ENCODE assay signal across 20 mouse cellular contexts in the genomic region with DNA sequence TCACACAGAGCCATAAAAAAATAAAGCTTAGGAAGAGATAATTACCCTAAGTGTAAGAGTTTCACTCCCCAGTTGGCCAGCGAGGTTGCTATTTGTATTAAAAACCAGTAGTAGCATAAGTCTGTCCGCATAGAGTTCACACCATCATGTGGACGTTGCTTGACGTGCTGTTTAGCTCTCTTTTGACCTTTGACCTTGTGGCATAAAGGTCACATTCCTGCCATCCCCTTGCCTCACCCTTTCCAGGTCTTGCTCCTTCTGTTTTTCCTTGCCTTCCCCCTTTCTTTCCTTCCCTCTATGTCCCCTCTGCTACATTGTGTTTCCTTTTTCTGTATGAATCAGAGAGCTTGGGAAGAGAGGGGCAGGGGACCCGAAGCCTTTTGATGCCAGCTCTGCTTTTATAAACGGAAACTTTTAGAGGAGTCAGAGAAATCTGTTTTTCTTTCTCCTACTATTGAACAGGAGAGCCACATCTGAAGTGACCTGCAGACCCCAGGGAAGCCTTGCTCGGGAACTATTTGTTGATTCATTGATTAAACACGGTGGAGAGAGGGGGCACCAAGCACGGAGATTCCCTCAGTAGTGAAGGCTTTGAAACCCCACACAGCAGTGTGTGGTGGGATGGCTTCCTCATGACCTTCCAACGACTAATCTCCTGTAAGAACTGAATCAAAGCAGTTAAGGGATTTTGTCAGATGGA. TPM values are rescaled to one million over a fixed set of nuclear protein-coding genes. Genes with fewer than 3 reads are reported as not detected.
DNase-seq lines count a peak whose midpoint lies in the region; ATAC-seq lines count a peak whose summit lies in the region.
"Had no signal": no experiment of that assay in that cellular context is flagged by ENCODE, and none has a peak within 500 bp of the region (broad histone marks: within the 10 kb centered on the region; RNA-seq: fewer than 3 reads in every experiment).

No protein-coding gene starts in this region.

- DNase-seq in heart, adult 11 months: peak; percentile 59
- no peak for DNase-seq in heart, postnatal 10 days
- peak; percentile 81 for DNase-seq in midbrain, embryonic 11.5 days (ENCODE audit: low spot score, missing footprints)
- DNase-seq in embryo, embryonic 9.5 days (ENCODE audit: extremely low spot score): peak; percentile 66
- DNase-seq in lung, postnatal 4 days: no peak
- no peak for DNase-seq in ovary, adult 18-20 months (ENCODE audit: low spot score)
- DNase-seq: adrenal gland, postnatal 10 days; B cell, adult 2 months; cerebellum, adult 18-20 months; cerebellum, adult 9-11 months; cerebellum, postnatal 36 days; forebrain, postnatal 0 days; gastrocnemius, adult 2 months had no signal

- H3K36me3 ChIP-seq in midbrain, embryonic 11.5 days (ENCODE audit: control insufficient read depth, insufficient read depth, low read length): no peaks in the 10 kb centered on the region
- no peaks in the 10 kb centered on the region for H3K36me3 ChIP-seq in midbrain, embryonic 15.5 days (replicated peaks)
- H3K36me3 ChIP-seq: G1E; heart, embryonic 13.5 days; hindbrain, embryonic 13.5 days had no signal

- H3K9me3 ChIP-seq in midbrain, embryonic 11.5 days (ENCODE audit: control insufficient read depth, low read length): no peaks in the 10 kb centered on the region
- H3K9me3 ChIP-seq in midbrain, embryonic 15.5 days: no peaks in the 10 kb centered on the region
- H3K9me3 ChIP-seq: forebrain, embryonic 13.5 days; heart, embryonic 13.5 days; hindbrain, embryonic 13.5 days had no signal

- WGBS in midbrain, embryonic 11.5 days: 24% methylated on average over 10 of the region's 10 CpGs
- WGBS in midbrain, embryonic 15.5 days: 31% methylated on average over 10 of the region's 10 CpGs

- intact Hi-C loops in heart, postnatal 10 days (cut with DNase I): no loop called here

- peaks cover 6% of the 10 kb centered on the region for H3K4me1 ChIP-seq in midbrain, embryonic 11.5 days (ENCODE audit: control insufficient read depth, insufficient read depth, low read length)
- peaks cover 12% of the 10 kb centered on the region; the same call in 1 of the 2 replicates for H3K4me1 ChIP-seq in midbrain, embryonic 15.5 days

- no peaks in the 10 kb centered on the region for H3K27me3 ChIP-seq in midbrain, embryonic 11.5 days (ENCODE audit: control insufficient read depth, insufficient read depth, low read length)
- H3K27me3 ChIP-seq in midbrain, embryonic 15.5 days (replicated peaks): no peaks in the 10 kb centered on the region
- H3K27me3 ChIP-seq: forebrain, embryonic 13.5 days; heart, embryonic 13.5 days; hindbrain, embryonic 13.5 days had no signal

- no peak overlapping the region for H3K27ac ChIP-seq in midbrain, embryonic 11.5 days (ENCODE audit: low read depth, low read length)
- H3K27ac ChIP-seq in midbrain, embryonic 15.5 days: no peak overlapping the region
- H3K27ac ChIP-seq: forebrain, embryonic 13.5 days; gastrocnemius, adult 2 months; heart, embryonic 13.5 days; hindbrain, embryonic 13.5 days; hindbrain, postnatal 0 days had no signal

- no peak overlapping the region for H3K4me3 ChIP-seq in midbrain, embryonic 11.5 days (ENCODE audit: low read depth, low read length)
- H3K4me3 ChIP-seq in midbrain, embryonic 15.5 days: no peak overlapping the region
- H3K4me3 ChIP-seq: forebrain, embryonic 13.5 days; gastrocnemius, adult 2 months; heart, embryonic 13.5 days; hindbrain, embryonic 13.5 days had no signal

- H3K4me2 ChIP-seq in midbrain, embryonic 11.5 days: no peak overlapping the region
- H3K4me2 ChIP-seq in midbrain, embryonic 15.5 days: no peak overlapping the region
- H3K4me2 ChIP-seq: forebrain, embryonic 13.5 days; heart, embryonic 13.5 days; hindbrain, embryonic 13.5 days had no signal

- ATAC-seq in midbrain, embryonic 11.5 days (ENCODE audit: low FRiP score): no peak
- ATAC-seq in midbrain, embryonic 15.5 days (replicated peaks): no peak
- ATAC-seq: CD4-positive, CD25-positive, alpha-beta regulatory T cell, adult 4 months; forebrain, embryonic 13.5 days; forebrain, postnatal 0 days; hindbrain, postnatal 0 days had no signal

- no peak overlapping the region for H3K9ac ChIP-seq in midbrain, embryonic 11.5 days (ENCODE audit: low read length)
- H3K9ac ChIP-seq in midbrain, embryonic 15.5 days: no peak overlapping the region
- H3K9ac ChIP-seq: forebrain, embryonic 13.5 days; forebrain, postnatal 0 days; heart, embryonic 13.5 days; hindbrain, embryonic 13.5 days had no signal

RNA-seq across cellular contexts. Expression of gene Esrrg, which starts 57.5 kb away (rescaled TPM):
- 10 to 100 TPM; 35.3 to 40.0 TPM for total RNA-seq in heart, postnatal 10 days (2021)
- 5.9 and 7.5 TPM in 2 replicates for polyA plus RNA-seq in midbrain, embryonic 11.5 days (2014; fragmentation: Nextera tagmentation; extraction: Ambion mirVana)
- polyA plus RNA-seq in midbrain, embryonic 15.5 days (2015; fragmentation: Nextera tagmentation; extraction: Ambion mirVana): 29.0 and 30.3 TPM in 2 replicates
- polyA plus RNA-seq: CD4-positive, CD25-positive, alpha-beta regulatory T cell, adult 4 months; G1E had no signal

Comparison
In these comparisons a context has a peak if more than half of its experiments do, and no peak if none do; other contexts are left out.
1. DNase-seq: peak in heart, adult 11 months (single experiment), midbrain, embryonic 11.5 days (single experiment) and embryo, embryonic 9.5 days (single experiment); none in heart, postnatal 10 days (0 of 2), lung, postnatal 4 days (0 of 2) and ovary, adult 18-20 months (single experiment).